Mouse (Mus musculus): ENCODE results near the gene Rbbp5. TPM values are rescaled to one million over a fixed set of nuclear protein-coding genes. Genes with fewer than 3 reads are reported as not detected.

The Rbbp5 gene
- polyA plus RNA-seq, 1 experiment, result 53.8 TPM

- peaks cover 5% of the 10 kb centered on the region for H3K4me1 ChIP-seq (ENCODE audit: control insufficient read depth, insufficient read depth, low read length)
- no peak overlapping the region for H3K4me3 ChIP-seq (ENCODE audit: insufficient read depth, low read length)
- TF ChIP-seq CTCF (IDR thresholded peaks at IDR 0.05; ENCODE audit: extremely low read depth, insufficient read depth, low read length) (no peak), POLR2A (IDR thresholded peaks at IDR 0.05; ENCODE audit: extremely low read depth, insufficient read depth, low read length) (no peak)
- H3K27ac ChIP-seq (ENCODE audit: insufficient read depth, low read length), result no peak overlapping the region
These were observed 53.5 kb downstream of the Rbbp5 start for GRCm38 (mm10) chr1:132530631-132531191.

- H3K27ac ChIP-seq (ENCODE audit: insufficient read depth, low read length), result no peak overlapping the region
- peaks cover 2% of the 10 kb centered on the region; the same call in 1 of the 2 replicates for H3K4me1 ChIP-seq (ENCODE audit: control insufficient read depth, insufficient read depth, low read length)
- no peak for TF ChIP-seq POLR2A (IDR thresholded peaks at IDR 0.05; ENCODE audit: extremely low read depth, insufficient read depth, low read length)
- TF ChIP-seq CTCF (IDR thresholded peaks at IDR 0.05; ENCODE audit: extremely low read depth, insufficient read depth, low read length), result no peak
- no peak overlapping the region for H3K4me3 ChIP-seq (ENCODE audit: insufficient read depth, low read length)
These were observed 55.4 kb downstream of the Rbbp5 start for GRCm38 (mm10) chr1:132532521-132532920.

GRCm38 (mm10) chr1:132533840-132534239, 56.7 kb downstream of the Rbbp5 start:
- no peak overlapping the region for H3K4me3 ChIP-seq (ENCODE audit: insufficient read depth, low read length)
- H3K27ac ChIP-seq (ENCODE audit: insufficient read depth, low read length), result no peak overlapping the region
- H3K4me1 ChIP-seq (ENCODE audit: control insufficient read depth, insufficient read depth, low read length), result peaks cover 2% of the 10 kb centered on the region; the same call in 1 of the 2 replicates
- TF ChIP-seq CTCF (IDR thresholded peaks at IDR 0.05; ENCODE audit: extremely low read depth, insufficient read depth, low read length) (no peak), POLR2A (IDR thresholded peaks at IDR 0.05; ENCODE audit: extremely low read depth, insufficient read depth, low read length) (no peak)

GRCm38 (mm10) chr1:132535541-132535940, 58.4 kb downstream of the Rbbp5 start:
- no peak overlapping the region for H3K4me3 ChIP-seq (ENCODE audit: insufficient read depth, low read length)
- H3K27ac ChIP-seq (ENCODE audit: insufficient read depth, low read length), result no peak overlapping the region
- peaks cover 3% of the 10 kb centered on the region; the same call in 1 of the 2 replicates for H3K4me1 ChIP-seq (ENCODE audit: control insufficient read depth, insufficient read depth, low read length)
- TF ChIP-seq CTCF (IDR thresholded peaks at IDR 0.05; ENCODE audit: extremely low read depth, insufficient read depth, low read length), result no peak
- no peak for TF ChIP-seq POLR2A (IDR thresholded peaks at IDR 0.05; ENCODE audit: extremely low read depth, insufficient read depth, low read length)

- H3K4me3 ChIP-seq (ENCODE audit: insufficient read depth, low read length), result no peak overlapping the region
- 0 out of 2 replicates have a peak overlapping the region, but pooled peaks have one; percentile 40 for H3K27ac ChIP-seq (ENCODE audit: insufficient read depth, low read length)
- no peak for TF ChIP-seq POLR2A (IDR thresholded peaks at IDR 0.05; ENCODE audit: extremely low read depth, insufficient read depth, low read length)
- no peak for TF ChIP-seq CTCF (IDR thresholded peaks at IDR 0.05; ENCODE audit: extremely low read depth, insufficient read depth, low read length)
- H3K4me1 ChIP-seq (ENCODE audit: control insufficient read depth, insufficient read depth, low read length), result peaks cover 6% of the 10 kb centered on the region; the same call in 1 of the 2 replicates
These were observed 59.3 kb downstream of the Rbbp5 start for GRCm38 (mm10) chr1:132536416-132536815.

- peak overlapping the region; percentile 81 for H3K27ac ChIP-seq (ENCODE audit: insufficient read depth, low read length)
These were observed 60.6 kb downstream of the Rbbp5 start for GRCm38 (mm10) chr1:132537736-132538135.

GRCm38 (mm10) chr1:132540701-132541100, 63.5 kb downstream of the Rbbp5 start:
- no peak for TF ChIP-seq CTCF (IDR thresholded peaks at IDR 0.05; ENCODE audit: extremely low read depth, insufficient read depth, low read length)
- no peak for TF ChIP-seq POLR2A (IDR thresholded peaks at IDR 0.05; ENCODE audit: extremely low read depth, insufficient read depth, low read length)
- H3K27ac ChIP-seq (ENCODE audit: insufficient read depth, low read length), result no peak overlapping the region
- peaks cover 8% of the 10 kb centered on the region; the same call in 1 of the 2 replicates for H3K4me1 ChIP-seq (ENCODE audit: control insufficient read depth, insufficient read depth, low read length)

More at GRCm38 (mm10) chr1:132537736-132538135, 60.6 kb downstream of the Rbbp5 start:
- no peak overlapping the region for H3K4me3 ChIP-seq (ENCODE audit: insufficient read depth, low read length)
- no peak for TF ChIP-seq POLR2A (IDR thresholded peaks at IDR 0.05; ENCODE audit: extremely low read depth, insufficient read depth, low read length)
- TF ChIP-seq CTCF (IDR thresholded peaks at IDR 0.05; ENCODE audit: extremely low read depth, insufficient read depth, low read length), result no peak
- peaks cover 6% of the 10 kb centered on the region; the same call in 1 of the 2 replicates for H3K4me1 ChIP-seq (ENCODE audit: control insufficient read depth, insufficient read depth, low read length)

GRCm38 (mm10) chr1:132541171-132541823, 64.1 kb downstream of the Rbbp5 start:
- no peak for TF ChIP-seq CTCF (IDR thresholded peaks at IDR 0.05; ENCODE audit: extremely low read depth, insufficient read depth, low read length)
- TF ChIP-seq POLR2A (IDR thresholded peaks at IDR 0.05; ENCODE audit: extremely low read depth, insufficient read depth, low read length), result no peak
- Histone ChIP-seq H3K27ac (ENCODE audit: insufficient read depth, low read length) (no peak overlapping the region), H3K4me3 (ENCODE audit: insufficient read depth, low read length) (peak overlapping the region; percentile 66), H3K4me1 (ENCODE audit: control insufficient read depth, insufficient read depth, low read length) (peaks cover 8% of the 10 kb centered on the region; the same call in 1 of the 2 replicates)

More at GRCm38 (mm10) chr1:132540701-132541100, 63.5 kb downstream of the Rbbp5 start:
- H3K4me3 ChIP-seq (ENCODE audit: insufficient read depth, low read length), result peak overlapping the region; percentile 66

- TF ChIP-seq POLR2A (IDR thresholded peaks at IDR 0.05; ENCODE audit: extremely low read depth, insufficient read depth, low read length) (no peak), CTCF (IDR thresholded peaks at IDR 0.05; ENCODE audit: extremely low read depth, insufficient read depth, low read length) (no peak)
- peaks cover 8% of the 10 kb centered on the region; the same call in 1 of the 2 replicates for H3K4me1 ChIP-seq (ENCODE audit: control insufficient read depth, insufficient read depth, low read length)
- H3K27ac ChIP-seq (ENCODE audit: insufficient read depth, low read length), result peak overlapping the region; percentile 76
- H3K4me3 ChIP-seq (ENCODE audit: insufficient read depth, low read length), result peak overlapping the region; percentile 66
These were observed 64.8 kb downstream of the Rbbp5 start for GRCm38 (mm10) chr1:132541824-132542599.
